Mouse (Mus musculus) ES-E14 (cell line): ENCODE data around the gene Chd6.

Experiments
- CHD2 ChIP-seq: IDR thresholded peaks from 2 replicates; pipeline ENCODE4 v1.6.1; 2014; ENCODE audit warnings: mild to moderate bottlenecking, low read depth, low read length, inconsistent platforms
- ZNF384 ChIP-seq: IDR thresholded peaks from 2 replicates; pipeline ENCODE4 v1.6.1; 2012; ENCODE audit warnings: low read depth, low read length, inconsistent platforms

DNA sequence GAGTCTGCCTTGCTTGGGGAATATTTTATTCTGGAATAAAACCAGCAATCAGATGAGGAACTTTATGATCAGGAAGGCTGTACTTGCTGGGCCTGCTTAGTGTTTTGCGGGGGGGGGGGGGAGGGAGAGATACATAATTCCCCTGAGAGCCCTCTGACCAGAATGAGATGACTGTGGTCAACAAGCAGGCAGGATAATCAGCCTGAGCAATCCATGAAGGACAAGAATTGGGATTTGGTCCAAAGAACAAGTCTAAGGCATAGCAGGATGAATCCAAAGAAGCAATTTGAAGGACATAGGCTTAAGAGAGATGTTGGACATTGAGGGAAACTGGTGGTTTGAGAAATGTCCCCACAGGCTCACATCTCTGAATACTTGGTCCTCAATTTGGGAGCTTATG lies 130.2 kb downstream of the Chd6 start:
- TF ChIP-seq ZNF384: no peak
- TF ChIP-seq CHD2: no peak
